Mouse (Mus musculus): Measurements from ENCODE around the gene Ptger3.

- TF ChIP-seq CTCF (IDR thresholded peaks at IDR 0.05; ENCODE audit: low read depth, low read length) (no peak), POLR2A (IDR thresholded peaks at IDR 0.05; ENCODE audit: insufficient read depth, low read length) (no peak), EP300 (IDR thresholded peaks at IDR 0.05; ENCODE audit: insufficient read depth, low read depth, low read length) (no peak)
Measured at GRCm38 (mm10) chr3:157534786-157535415, 31.8 kb upstream of the Ptger3 start.

Measured in ES-Bruce4 (cell line).